In the genomic region with DNA sequence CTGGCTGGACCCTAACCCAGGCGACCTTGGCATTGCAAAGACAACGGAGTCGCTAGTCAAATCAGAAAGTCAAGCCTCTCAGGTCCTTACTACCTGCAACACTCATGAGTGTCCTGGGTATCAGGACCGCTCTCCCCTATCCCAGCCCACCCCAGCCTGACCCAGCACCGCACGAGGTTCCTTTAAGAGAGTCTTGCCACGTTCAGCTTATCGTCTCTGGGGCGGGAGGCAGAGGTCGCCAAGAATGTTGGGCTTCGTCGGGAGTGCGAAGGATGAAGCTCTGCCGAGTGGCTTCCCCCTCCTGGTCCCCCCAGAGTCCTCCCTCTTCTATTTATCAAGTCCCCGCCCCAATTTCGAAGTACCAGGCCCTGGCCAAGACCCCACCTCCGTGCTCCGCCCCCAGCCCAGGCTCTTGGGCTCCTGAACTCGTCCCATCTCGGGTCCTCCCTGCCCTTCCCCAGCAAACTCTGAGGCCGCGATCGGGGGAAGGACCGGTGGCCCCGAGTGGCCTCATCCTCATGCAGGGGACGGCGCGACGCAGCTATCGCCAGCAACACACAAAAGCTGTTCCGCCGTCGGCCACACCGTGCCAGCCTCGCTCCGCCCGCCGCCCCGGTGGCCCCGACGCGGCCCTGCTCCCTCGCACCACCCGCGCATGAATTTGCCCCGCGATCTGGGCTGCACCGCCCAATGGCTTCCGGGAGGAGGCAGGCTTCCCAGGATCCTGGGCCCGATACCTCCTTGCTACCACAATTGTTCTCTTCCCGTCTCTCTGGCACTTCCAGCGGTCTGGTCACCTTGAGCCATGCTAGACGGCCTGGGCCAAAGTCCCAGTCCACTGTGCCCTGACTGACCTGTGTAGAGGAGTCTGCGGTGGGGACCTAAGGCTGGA, we compare ENCODE assay signal across 8 mouse cellular contexts. TPM values are rescaled to one million over a fixed set of nuclear protein-coding genes. Genes with fewer than 3 reads are reported as not detected.
A peak's percentile ranks its signal among the peaks of the same experiment; 100 is the strongest.
DNase-seq lines count a peak whose midpoint lies in the region; ATAC-seq lines count a peak whose summit lies in the region.

No protein-coding gene starts in this region.

- peak; percentile 48 for DNase-seq in ovary, postnatal 36 days (ENCODE audit: low spot score)
- no peak for DNase-seq in ovary, adult 18-20 months (ENCODE audit: low spot score)
- peak; percentile 54 for DNase-seq in kidney, postnatal 10 days
- DNase-seq in lung, postnatal 4 days: peak; percentile 59 to 73
- no peak for DNase-seq in B cell, adult 2 months
- no peak for DNase-seq in thymus, postnatal 14 days

- 0 out of 2 replicates have a peak, but pooled peaks have one; percentile 39 for ATAC-seq in common myeloid progenitor, adult 5-6 weeks (replicated peaks; ENCODE audit: low read depth, poor library complexity, severe bottlenecking)
- ATAC-seq in heart, embryonic 15.5 days (replicated peaks; ENCODE audit: insufficient number of reproducible peaks, insufficient read depth, low FRiP score, low read depth): no peak

- H3K27ac ChIP-seq in heart, embryonic 15.5 days: no peak overlapping the region

- peak overlapping the region; percentile 49 for H3K4me3 ChIP-seq in heart, embryonic 15.5 days

- peak overlapping the region; percentile 26; the same call in 1 of the 2 replicates for H3K9ac ChIP-seq in heart, embryonic 15.5 days

- H3K9me3 ChIP-seq in heart, embryonic 15.5 days (replicated peaks): peaks cover 9% of the 10 kb centered on the region

- H3K4me1 ChIP-seq in heart, embryonic 15.5 days (replicated peaks): peaks cover 20% of the 10 kb centered on the region

- no peaks in the 10 kb centered on the region for H3K36me3 ChIP-seq in heart, embryonic 15.5 days

- H3K27me3 ChIP-seq in heart, embryonic 15.5 days: peaks cover 55% of the 10 kb centered on the region

- H3K4me2 ChIP-seq in heart, embryonic 15.5 days: peak overlapping the region; percentile 79

- WGBS in heart, embryonic 15.5 days: 2% methylated on average over 54 of the region's 54 CpGs

RNA-seq across cellular contexts. Expression of a gene that starts 1.1 kb away (rescaled TPM):
- total RNA-seq in common myeloid progenitor, adult 5-6 weeks (2017): not detected in 2 replicates
- 1.6 and 3.9 TPM in 2 replicates for polyA plus RNA-seq in heart, embryonic 15.5 days (2015; fragmentation: Nextera tagmentation; extraction: Ambion mirVana)

RNA-seq across cellular contexts. Expression of a gene that starts 30.2 kb away (rescaled TPM):
- 0.14 TPM in 1 of 2 replicates, not detected in the other for total RNA-seq in common myeloid progenitor, adult 5-6 weeks (2017)
- polyA plus RNA-seq in heart, embryonic 15.5 days (2015; fragmentation: Nextera tagmentation; extraction: Ambion mirVana): 1.8 and 2.9 TPM in 2 replicates

Comparison
In these comparisons a context has a peak if more than half of its experiments do, and no peak if none do; other contexts are left out.
1. DNase-seq: peak in ovary, postnatal 36 days (single experiment), kidney, postnatal 10 days (single experiment) and lung, postnatal 4 days (2 of 2); none in ovary, adult 18-20 months (single experiment), B cell, adult 2 months (0 of 2) and thymus, postnatal 14 days (single experiment).